Mouse (Mus musculus) midbrain, embryonic 13.5 days (tissue): ENCODE measurements at regions not wholly inside any gene's neighbourhood (a gene's known extent, or its start where the extent isn't known, plus 50 kb on each side); places are given as distances from the start of the nearest gene placed in this dataset.

ENCODE experiments used
- ATAC-seq: fragments of 200-750 bp; cut with Nextera tagmentation; 2 replicates; pipeline ENCODE4 v1.8.0; 2017; ENCODE audit warnings: mild to moderate bottlenecking, moderate TSS enrichment, moderate library complexity
- H3K27ac ChIP-seq: fragments of 300-500 bp; sonication (generic); 2 replicates; pipeline ENCODE4 v1.5.1; 2015; ENCODE audit warnings: inconsistent platforms, mild to moderate bottlenecking, moderate library complexity
- H3K27me3 ChIP-seq: fragments of 300-500 bp; sonication (generic); 2 replicates; pipeline ENCODE4 v1.6.1; 2015; ENCODE audit warnings: mild to moderate bottlenecking, inconsistent platforms
- H3K36me3 ChIP-seq: fragments of 300-500 bp; sonication (generic); 2 replicates; pipeline ENCODE4 v1.6.1; 2015; ENCODE audit warnings: mild to moderate bottlenecking, inconsistent platforms
- H3K4me1 ChIP-seq: fragments of 300-500 bp; sonication (generic); replicated peaks from 2 replicates; pipeline ENCODE4 v1.6.1; 2015; ENCODE audit warnings: inconsistent platforms
- H3K4me2 ChIP-seq: fragments of 300-500 bp; sonication (generic); replicated peaks from 2 replicates; pipeline ENCODE4 v1.6.1; 2015; ENCODE audit warnings: moderate library complexity, mild to moderate bottlenecking, inconsistent platforms
- H3K4me3 ChIP-seq: fragments of 300-500 bp; sonication (generic); replicated peaks from 2 replicates; pipeline ENCODE4 v1.5.1; 2015; ENCODE audit warnings: mild to moderate bottlenecking, inconsistent platforms
- H3K9ac ChIP-seq: fragments of 300-500 bp; sonication (generic); replicated peaks from 2 replicates; pipeline ENCODE4 v1.6.1; 2015; ENCODE audit warnings: mild to moderate bottlenecking, inconsistent platforms
- H3K9me3 ChIP-seq: fragments of 300-500 bp; sonication (generic); 2 replicates; pipeline ENCODE4 v1.6.1; 2016; ENCODE audit warnings: mild to moderate bottlenecking, inconsistent platforms
- WGBS: fragments of 180-500 bp; shearing (Covaris S2); methylation state at CpG from one replicate; pipeline ENCODE4 v1.1.7; 2015; 5-methylcytosine and 5-hydroxymethylcytosine counted together

- no peak overlapping the region for H3K9ac ChIP-seq
- H3K36me3 ChIP-seq: no peaks in the 10 kb centered on the region
- H3K9me3 ChIP-seq: no peaks in the 10 kb centered on the region
- WGBS: 82% methylated on average over 10 of the region's 10 CpGs
- no peaks in the 10 kb centered on the region for H3K4me1 ChIP-seq
- no peak for ATAC-seq
- H3K4me2 ChIP-seq: no peak overlapping the region
- no peak overlapping the region for H3K27ac ChIP-seq
- no peaks in the 10 kb centered on the region for H3K27me3 ChIP-seq
- H3K4me3 ChIP-seq: no peak overlapping the region
Observed at GRCm38 (mm10) chr11:63357772-63358344, 229.1 kb downstream of the Pmp22 start.

GRCm38 (mm10) chr11:63367756-63368265, 239.0 kb downstream of the Pmp22 start:
- ATAC-seq: peak; percentile 82
- H3K4me1 ChIP-seq: no peaks in the 10 kb centered on the region; the same call in 1 of the 2 replicates
- H3K9me3 ChIP-seq: 0 out of 2 replicates have a peak, but pooled peaks cover 4% of the 10 kb centered on the region
- H3K36me3 ChIP-seq: no peaks in the 10 kb centered on the region
- H3K4me3 ChIP-seq: no peak overlapping the region
- H3K27ac ChIP-seq: peak overlapping the region; percentile 73
- WGBS: 53% methylated on average over 6 of the region's 6 CpGs
- no peak overlapping the region for H3K4me2 ChIP-seq
- H3K9ac ChIP-seq: no peak overlapping the region
- no peaks in the 10 kb centered on the region for H3K27me3 ChIP-seq

DNA sequence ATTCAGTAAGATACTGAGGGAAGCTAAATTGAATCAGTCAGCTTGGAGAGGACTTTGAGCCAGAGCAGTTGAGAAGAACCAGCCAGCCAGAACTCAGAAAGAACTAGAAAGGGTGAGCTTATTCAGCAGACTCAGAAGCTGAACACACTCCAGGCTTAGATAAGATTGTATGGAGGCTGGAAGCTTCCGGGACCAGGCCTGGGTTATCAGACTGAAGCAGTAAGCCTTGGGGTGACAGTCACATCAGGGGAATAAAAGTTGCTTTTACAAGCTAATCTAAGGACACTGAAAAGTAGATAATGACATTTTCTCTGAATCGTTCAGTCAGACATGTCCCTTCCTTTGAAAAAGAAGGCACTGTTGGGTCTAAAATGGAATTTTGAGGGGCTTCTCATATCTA, 240.7 kb downstream of the Pmp22 start:
- H3K4me2 ChIP-seq: no peak overlapping the region
- WGBS: 90% methylated on average over 2 of the region's 2 CpGs
- no peak overlapping the region for H3K9ac ChIP-seq
- H3K36me3 ChIP-seq: no peaks in the 10 kb centered on the region
- no peak overlapping the region for H3K27ac ChIP-seq
- H3K4me3 ChIP-seq: no peak overlapping the region
- H3K4me1 ChIP-seq: no peaks in the 10 kb centered on the region; the same call in 1 of the 2 replicates
- no peaks in the 10 kb centered on the region for H3K27me3 ChIP-seq
- 0 out of 2 replicates have a peak, but pooled peaks cover 8% of the 10 kb centered on the region for H3K9me3 ChIP-seq
- no peak for ATAC-seq

DNA sequence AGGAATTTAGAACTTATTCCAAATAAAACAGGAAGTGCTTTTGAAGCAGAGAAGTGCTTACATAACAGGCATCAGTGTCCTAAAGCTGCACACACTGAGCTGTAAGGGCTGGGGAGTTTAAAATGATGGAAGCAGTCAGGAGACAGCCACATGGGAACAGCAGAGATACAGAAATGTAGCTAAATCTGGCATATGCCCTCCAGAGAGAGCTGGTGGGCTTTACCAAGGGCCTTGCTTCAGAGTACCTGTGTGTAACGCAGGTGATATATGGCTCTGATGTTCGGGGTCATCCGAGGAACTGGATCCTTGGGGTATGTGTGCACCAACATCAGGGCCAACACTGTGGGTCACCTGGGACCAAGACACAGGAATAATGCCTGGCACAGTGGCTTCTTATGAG, 247.5 kb downstream of the Pmp22 start:
- Histone ChIP-seq H3K4me1 (no peaks in the 10 kb centered on the region), H3K27ac (no peak overlapping the region), H3K27me3 (no peaks in the 10 kb centered on the region), H3K4me2 (no peak overlapping the region), H3K36me3 (no peaks in the 10 kb centered on the region), H3K4me3 (no peak overlapping the region), H3K9me3 (0 out of 2 replicates have a peak, but pooled peaks cover 3% of the 10 kb centered on the region), H3K9ac (no peak overlapping the region)
- 96% methylated on average over 3 of the region's 3 CpGs for WGBS
- ATAC-seq: no peak

- no peak overlapping the region for H3K27ac ChIP-seq
- no peak for ATAC-seq
- H3K9ac ChIP-seq: no peak overlapping the region
- no peak overlapping the region for H3K4me3 ChIP-seq
- 86% methylated on average over 10 of the region's 10 CpGs for WGBS
- 0 out of 2 replicates have a peak, but pooled peaks cover 3% of the 10 kb centered on the region for H3K9me3 ChIP-seq
- no peaks in the 10 kb centered on the region for H3K36me3 ChIP-seq
- no peaks in the 10 kb centered on the region for H3K4me1 ChIP-seq
- no peaks in the 10 kb centered on the region for H3K27me3 ChIP-seq
- no peak overlapping the region for H3K4me2 ChIP-seq
Observed at GRCm38 (mm10) chr11:63376991-63377390, 248.2 kb downstream of the Pmp22 start.

- no peak for ATAC-seq
- 79% methylated on average over 4 of the region's 4 CpGs for WGBS
- Histone ChIP-seq H3K27ac (no peak overlapping the region), H3K4me1 (no peaks in the 10 kb centered on the region), H3K9me3 (no peaks in the 10 kb centered on the region), H3K36me3 (no peaks in the 10 kb centered on the region), H3K9ac (no peak overlapping the region), H3K4me3 (no peak overlapping the region), H3K4me2 (no peak overlapping the region), H3K27me3 (0 out of 2 replicates have a peak, but pooled peaks cover under 1% of the 10 kb centered on the region)
Observed at GRCm38 (mm10) chr11:63388247-63388646, 259.5 kb downstream of the Pmp22 start.

DNA sequence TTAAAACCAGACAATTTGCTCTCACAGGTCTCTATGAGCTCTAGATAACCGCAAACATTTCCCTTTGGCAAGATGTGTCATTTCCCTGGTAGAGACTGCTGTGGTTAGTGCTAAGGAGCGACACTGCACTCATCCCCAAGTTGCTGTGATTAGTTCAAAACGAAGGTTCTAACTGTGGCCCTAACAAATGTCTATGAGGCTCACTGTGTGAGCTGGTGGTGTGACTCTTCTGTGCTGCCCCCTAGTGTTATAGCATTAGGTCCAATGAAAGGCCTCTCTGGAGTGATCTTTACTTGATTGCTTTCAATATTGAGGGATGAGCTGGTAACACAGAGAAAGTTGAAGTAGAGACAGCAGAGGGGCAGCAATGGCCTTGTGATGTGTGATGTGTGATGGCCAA, 262.7 kb downstream of the Pmp22 start:
- no peak overlapping the region for H3K4me3 ChIP-seq
- no peak overlapping the region for H3K27ac ChIP-seq
- H3K9ac ChIP-seq: no peak overlapping the region
- H3K27me3 ChIP-seq: 0 out of 2 replicates have a peak, but pooled peaks cover 7% of the 10 kb centered on the region
- peaks cover 8% of the 10 kb centered on the region for H3K4me1 ChIP-seq
- no peak overlapping the region for H3K4me2 ChIP-seq
- ATAC-seq: no peak
- no peaks in the 10 kb centered on the region for H3K9me3 ChIP-seq
- H3K36me3 ChIP-seq: no peaks in the 10 kb centered on the region
- 52% methylated on average over 3 of the region's 3 CpGs for WGBS

DNA sequence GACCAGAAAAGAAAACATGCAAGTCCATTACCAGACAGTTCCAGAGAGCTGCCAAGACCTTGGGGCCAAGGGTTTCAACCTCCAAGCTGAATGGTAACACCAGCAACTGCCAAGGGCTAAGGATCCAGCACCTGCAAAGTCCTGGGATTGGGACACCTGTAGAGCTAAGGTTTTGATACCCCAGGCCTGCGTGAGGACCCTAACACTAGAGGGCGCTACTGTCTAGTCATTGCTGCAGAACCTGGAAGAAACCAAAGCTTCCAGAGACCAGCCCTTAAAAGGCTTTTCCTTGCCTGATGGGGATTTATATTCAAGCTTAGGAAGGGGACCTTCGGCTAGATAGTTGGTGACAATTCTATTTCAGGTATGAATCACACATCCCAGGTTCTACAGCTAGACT, 263.6 kb downstream of the Pmp22 start:
- Histone ChIP-seq H3K27me3 (0 out of 2 replicates have a peak, but pooled peaks cover 7% of the 10 kb centered on the region), H3K4me2 (no peak overlapping the region), H3K36me3 (no peaks in the 10 kb centered on the region), H3K27ac (no peak overlapping the region), H3K9ac (no peak overlapping the region), H3K4me1 (peaks cover 11% of the 10 kb centered on the region), H3K9me3 (no peaks in the 10 kb centered on the region), H3K4me3 (no peak overlapping the region)
- no peak for ATAC-seq
- WGBS: 66% methylated on average over 3 of the region's 3 CpGs

GRCm38 (mm10) chr11:63394201-63394600, 265.4 kb downstream of the Pmp22 start:
- H3K9me3 ChIP-seq: no peaks in the 10 kb centered on the region
- peaks cover 11% of the 10 kb centered on the region for H3K4me1 ChIP-seq
- 77% methylated on average over 3 of the region's 3 CpGs for WGBS
- H3K36me3 ChIP-seq: no peaks in the 10 kb centered on the region
- H3K9ac ChIP-seq: no peak overlapping the region
- H3K27me3 ChIP-seq: 0 out of 2 replicates have a peak, but pooled peaks cover 7% of the 10 kb centered on the region
- no peak overlapping the region for H3K27ac ChIP-seq
- no peak overlapping the region for H3K4me2 ChIP-seq
- H3K4me3 ChIP-seq: no peak overlapping the region
- no peak for ATAC-seq

- H3K36me3 ChIP-seq: no peaks in the 10 kb centered on the region
- no peak overlapping the region for H3K27ac ChIP-seq
- no peak overlapping the region for H3K4me3 ChIP-seq
- peak; percentile 79 for ATAC-seq
- no peak overlapping the region for H3K9ac ChIP-seq
- H3K9me3 ChIP-seq: no peaks in the 10 kb centered on the region
- WGBS: 35% methylated on average over 8 of the region's 8 CpGs
- H3K4me1 ChIP-seq: peaks cover 11% of the 10 kb centered on the region
- peaks cover 12% of the 10 kb centered on the region; the same call in 1 of the 2 replicates for H3K27me3 ChIP-seq
- H3K4me2 ChIP-seq: no peak overlapping the region
Observed at GRCm38 (mm10) chr11:63396386-63396785, 267.6 kb downstream of the Pmp22 start.

DNA sequence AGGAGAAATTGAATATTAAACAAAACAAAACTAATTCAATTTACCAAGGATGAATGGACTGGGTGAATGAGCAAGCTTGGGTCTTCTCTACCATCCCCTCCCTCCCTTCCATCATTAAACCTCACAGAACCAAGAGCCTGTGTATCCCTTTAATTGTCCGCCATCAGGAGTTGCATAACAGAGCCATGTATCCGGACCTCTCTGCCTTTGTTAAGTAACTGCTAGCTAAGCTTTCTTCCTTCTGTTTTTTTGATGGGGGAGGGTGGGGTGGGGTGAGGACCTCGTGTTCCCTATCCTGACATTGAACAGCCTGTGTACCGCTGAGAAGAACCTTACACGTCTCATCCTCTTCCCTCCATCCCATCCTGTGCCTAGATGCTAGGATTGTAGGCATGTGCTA, 274.0 kb downstream of the Pmp22 start:
- Histone ChIP-seq H3K9me3 (no peaks in the 10 kb centered on the region), H3K4me1 (peaks cover 5% of the 10 kb centered on the region; the same call in 1 of the 2 replicates), H3K27ac (no peak overlapping the region), H3K27me3 (peaks cover 36% of the 10 kb centered on the region), H3K9ac (no peak overlapping the region), H3K36me3 (no peaks in the 10 kb centered on the region), H3K4me2 (no peak overlapping the region), H3K4me3 (no peak overlapping the region)
- no peak for ATAC-seq
- WGBS: 60% methylated on average over 5 of the region's 5 CpGs

DNA sequence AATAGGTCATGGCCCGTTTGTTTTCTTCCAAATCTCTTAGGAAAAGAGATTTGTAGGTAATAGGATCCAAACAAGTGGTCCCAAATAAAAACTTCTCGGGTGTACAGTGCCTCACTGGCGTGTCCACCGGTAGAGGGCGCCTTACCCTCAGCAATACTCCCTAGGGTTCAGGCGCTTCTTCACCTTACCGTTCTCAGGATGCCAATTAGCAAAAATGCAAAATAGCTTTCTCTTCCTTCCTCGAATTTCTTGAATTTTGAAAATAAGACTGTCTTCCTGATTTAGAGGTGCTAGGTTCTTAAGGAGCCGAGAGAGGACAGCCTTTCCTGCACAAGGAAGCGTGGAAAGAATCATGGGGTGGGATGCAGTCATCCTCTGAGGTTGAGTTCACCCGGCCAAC, 275.9 kb downstream of the Pmp22 start:
- H3K4me3 ChIP-seq: no peak overlapping the region
- no peak overlapping the region for H3K9ac ChIP-seq
- H3K27me3 ChIP-seq: peaks cover 39% of the 10 kb centered on the region
- 13% methylated on average over 11 of the region's 11 CpGs for whole genome bisulfite sequencing
- no peak overlapping the region; the same call in 1 of the 2 replicates for H3K4me2 ChIP-seq
- no peaks in the 10 kb centered on the region for H3K9me3 ChIP-seq
- no peak for ATAC-seq
- H3K4me1 ChIP-seq: peaks cover 5% of the 10 kb centered on the region; the same call in 1 of the 2 replicates
- no peaks in the 10 kb centered on the region for H3K36me3 ChIP-seq
- H3K27ac ChIP-seq: no peak overlapping the region

DNA sequence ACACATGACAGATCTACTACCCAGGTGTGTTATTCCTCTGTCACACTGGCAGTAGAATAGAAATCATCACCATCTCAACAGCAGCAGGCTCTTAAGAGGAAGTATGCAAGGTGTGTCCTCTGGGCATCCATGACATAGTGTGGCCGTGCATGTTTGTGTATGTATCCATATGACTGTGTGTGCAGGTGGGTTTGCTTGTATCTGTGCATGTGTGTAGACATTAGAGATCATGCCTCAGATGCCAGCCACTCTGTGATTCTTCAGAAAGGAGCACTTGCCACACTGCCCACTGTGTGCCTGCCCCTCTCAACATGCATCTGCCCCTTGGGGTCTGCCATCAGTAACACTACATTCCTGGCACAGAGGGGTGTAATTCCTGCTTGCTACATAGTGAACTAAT, 280.6 kb downstream of the Pmp22 start:
- Histone ChIP-seq H3K4me1 (peaks cover 29% of the 10 kb centered on the region), H3K27me3 (peaks cover 32% of the 10 kb centered on the region), H3K4me2 (no peak overlapping the region), H3K27ac (no peak overlapping the region), H3K4me3 (no peak overlapping the region), H3K9ac (no peak overlapping the region), H3K36me3 (no peaks in the 10 kb centered on the region), H3K9me3 (no peaks in the 10 kb centered on the region)
- ATAC-seq: no peak
- 94% methylated on average over 1 of the region's 1 CpGs for WGBS
